Mouse (Mus musculus): ENCODE measurements around the gene Xkr7. TPM values are rescaled to one million over a fixed set of nuclear protein-coding genes. Genes with fewer than 3 reads are reported as not detected.

Xkr7 gene
- total RNA-seq (2015) (not detected in 2 replicates), total RNA-seq (2017) (not detected in 2 replicates)

DNA sequence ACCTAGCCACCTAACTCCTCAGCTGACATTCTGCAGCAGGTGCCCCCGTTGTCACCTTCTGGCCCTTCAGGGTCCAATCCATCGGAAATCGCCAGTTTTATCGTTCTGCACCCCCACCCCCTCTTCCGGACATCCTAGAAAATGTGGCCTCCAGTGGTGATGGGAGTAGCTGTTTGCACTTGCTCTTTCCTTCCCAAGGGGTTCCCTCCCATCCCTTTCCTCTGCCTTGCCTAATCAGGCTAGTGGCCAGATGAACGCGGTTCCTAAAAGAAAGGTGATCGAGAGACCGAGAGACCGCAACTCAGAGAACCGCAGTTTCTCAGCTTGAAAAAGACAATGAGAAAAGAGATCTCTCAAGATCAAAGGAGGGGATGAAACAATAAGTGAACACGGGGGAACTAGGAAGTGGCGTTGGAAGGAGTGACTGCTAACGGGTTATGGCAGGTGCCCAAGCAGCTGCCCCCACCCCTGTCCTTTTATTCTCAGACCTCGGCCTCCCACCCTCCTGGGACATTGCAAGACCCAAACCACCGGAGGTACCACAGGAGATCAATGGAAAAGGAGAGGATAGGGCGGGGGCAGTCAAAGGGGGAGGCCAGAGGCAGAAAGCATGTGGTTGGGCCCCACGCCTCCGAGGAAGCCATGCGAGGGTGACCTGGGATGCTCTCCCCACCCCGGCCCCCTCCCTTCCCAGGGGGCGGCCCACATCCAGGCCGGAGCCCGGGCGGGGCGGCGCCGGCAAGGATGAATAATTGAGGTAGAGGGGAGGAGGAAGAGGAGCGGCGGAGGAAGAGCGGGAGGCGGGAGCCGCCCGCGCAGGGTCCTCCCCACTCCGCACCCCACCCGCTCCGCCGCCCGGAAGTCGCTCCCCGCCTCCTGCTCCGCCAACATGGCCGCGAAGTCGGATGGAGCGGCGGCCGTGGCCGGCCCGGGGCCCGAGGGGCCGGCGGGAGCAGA is at the start of gene Xkr7:
Gene Xkr7, plus strand, starts transcription at position 727 of the 957 bp plus-strand sequence.
- no peak for ATAC-seq (replicated peaks; ENCODE audit: poor library complexity)

GRCm38 (mm10) chr2:152985582-152985981 is 46.1 kb upstream of the Xkr7 start:
- no peak for ATAC-seq (replicated peaks; ENCODE audit: poor library complexity)

DNA sequence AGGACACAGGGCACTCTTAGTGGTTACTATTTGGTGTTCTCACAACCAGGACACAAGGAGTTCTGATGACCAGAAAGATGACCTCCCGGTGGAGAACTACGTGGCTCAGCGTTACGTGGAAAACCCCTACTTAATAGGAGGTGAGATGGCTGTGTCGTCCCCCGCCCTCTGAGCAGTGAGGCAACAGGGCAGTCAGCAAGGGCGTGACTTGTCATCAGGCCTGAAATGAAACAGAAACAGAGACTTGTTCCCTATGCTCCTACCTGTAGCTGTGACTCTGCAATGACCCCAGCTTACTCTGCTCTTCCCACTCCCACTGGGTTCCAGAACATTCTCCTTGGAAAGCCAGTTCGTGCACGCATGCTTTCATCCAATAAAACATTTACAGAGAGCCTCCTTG is 40.1 kb upstream of the Xkr7 start:
- ATAC-seq (replicated peaks; ENCODE audit: poor library complexity): 0 out of 2 replicates have a peak, but pooled peaks have one; percentile 17

GRCm38 (mm10) chr2:152997046-152997445 is 34.6 kb upstream of the Xkr7 start:
- no peak for ATAC-seq (replicated peaks; ENCODE audit: poor library complexity)

GRCm38 (mm10) chr2:153002492-153003248 is 29.0 kb upstream of the Xkr7 start:
- ATAC-seq (replicated peaks; ENCODE audit: poor library complexity): peak; percentile 78

DNA sequence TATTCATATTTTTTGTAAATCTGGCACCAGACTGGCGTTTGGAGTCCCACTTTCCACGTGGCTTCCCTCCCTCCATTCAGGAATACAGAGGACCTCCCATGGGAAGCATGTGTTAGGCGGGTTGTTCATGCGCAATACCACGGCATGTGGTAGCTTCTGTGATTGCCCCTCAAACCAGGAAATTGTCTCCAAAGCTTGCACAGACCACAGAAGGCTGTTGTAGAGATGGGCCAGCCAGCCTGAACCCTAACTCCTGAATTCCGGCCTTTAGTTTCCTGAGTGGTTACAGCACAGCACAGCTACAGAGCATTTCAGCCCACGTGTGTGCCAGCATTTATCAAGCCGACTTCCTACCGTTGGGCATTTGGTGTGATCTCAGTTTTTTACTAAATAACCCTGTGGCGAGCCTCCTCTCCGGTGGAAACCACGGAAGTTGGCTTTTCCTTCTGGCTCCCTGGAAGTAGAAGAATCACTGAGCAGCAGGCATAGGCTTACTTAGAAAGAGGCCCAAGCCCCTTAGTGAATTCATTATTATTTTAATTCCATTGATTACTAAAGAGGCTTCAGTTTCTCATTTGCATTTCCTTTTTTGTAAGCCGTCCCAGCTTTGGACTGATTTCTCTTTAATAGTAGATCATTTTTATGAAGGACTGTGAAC is 27.8 kb upstream of the Xkr7 start:
- ATAC-seq (replicated peaks; ENCODE audit: poor library complexity): peak; percentile 71

GRCm38 (mm10) chr2:153005981-153006380 is 25.7 kb upstream of the Xkr7 start:
- ATAC-seq (replicated peaks; ENCODE audit: poor library complexity): no peak

GRCm38 (mm10) chr2:153009192-153009973 is 22.3 kb upstream of the Xkr7 start:
- ATAC-seq (replicated peaks; ENCODE audit: poor library complexity): no peak

GRCm38 (mm10) chr2:153013724-153014515 is 17.7 kb upstream of the Xkr7 start:
- ATAC-seq (replicated peaks; ENCODE audit: poor library complexity): no peak

GRCm38 (mm10) chr2:153014758-153015593 is 16.7 kb upstream of the Xkr7 start, which contains the start of gene Pdrg1:
Gene Pdrg1 (minus strand): TSS chr2:153015427.
- ATAC-seq (replicated peaks; ENCODE audit: poor library complexity): peak; percentile 97

GRCm38 (mm10) chr2:153015804-153016203 is 15.8 kb upstream of the Xkr7 start:
- ATAC-seq (replicated peaks; ENCODE audit: poor library complexity): no peak

GRCm38 (mm10) chr2:153016786-153017185 is 14.9 kb upstream of the Xkr7 start:
- no peak for ATAC-seq (replicated peaks; ENCODE audit: poor library complexity)

DNA sequence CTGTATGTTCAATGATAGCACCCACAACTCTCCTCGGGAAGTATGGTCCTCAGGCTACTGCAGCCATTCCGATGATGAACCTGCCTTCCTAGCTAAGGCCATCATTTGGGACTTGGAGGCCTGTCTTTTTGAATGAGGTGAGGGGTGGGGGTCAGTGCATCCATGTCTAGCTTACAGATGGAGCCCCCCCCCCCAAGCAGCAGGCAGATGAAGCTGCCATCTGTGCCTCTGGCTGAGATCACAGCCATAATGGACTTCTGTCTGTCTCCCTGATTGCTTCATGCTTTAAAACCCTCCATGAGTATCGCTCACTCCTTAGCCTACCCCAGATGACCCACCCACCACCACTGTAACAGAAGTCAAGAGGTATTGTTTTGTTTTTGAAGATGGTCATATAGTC is 12.3 kb upstream of the Xkr7 start:
- no peak for ATAC-seq (replicated peaks; ENCODE audit: poor library complexity)

GRCm38 (mm10) chr2:153021163-153021562 is 10.5 kb upstream of the Xkr7 start:
- peak; percentile 89 for ATAC-seq (replicated peaks; ENCODE audit: poor library complexity)

DNA sequence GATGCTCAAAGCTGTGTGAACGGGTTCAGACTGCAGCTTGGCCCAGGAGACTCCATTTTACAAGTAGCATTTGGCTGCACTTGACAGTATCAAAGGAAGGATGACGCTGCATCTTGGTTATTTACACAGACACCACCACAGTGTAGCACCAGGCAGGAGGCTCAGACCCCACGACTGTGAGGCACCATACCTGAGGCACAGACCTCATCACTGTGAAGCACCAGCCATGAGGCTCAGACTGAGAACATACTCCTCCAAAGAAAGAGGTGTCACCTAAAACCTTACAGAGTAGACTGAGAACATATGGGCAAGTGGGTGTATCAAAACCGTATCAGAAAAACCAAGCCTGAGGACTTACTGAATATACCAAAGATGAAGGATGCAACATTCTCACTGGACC is 8.8 kb upstream of the Xkr7 start:
- no peak for ATAC-seq (replicated peaks; ENCODE audit: poor library complexity)

DNA sequence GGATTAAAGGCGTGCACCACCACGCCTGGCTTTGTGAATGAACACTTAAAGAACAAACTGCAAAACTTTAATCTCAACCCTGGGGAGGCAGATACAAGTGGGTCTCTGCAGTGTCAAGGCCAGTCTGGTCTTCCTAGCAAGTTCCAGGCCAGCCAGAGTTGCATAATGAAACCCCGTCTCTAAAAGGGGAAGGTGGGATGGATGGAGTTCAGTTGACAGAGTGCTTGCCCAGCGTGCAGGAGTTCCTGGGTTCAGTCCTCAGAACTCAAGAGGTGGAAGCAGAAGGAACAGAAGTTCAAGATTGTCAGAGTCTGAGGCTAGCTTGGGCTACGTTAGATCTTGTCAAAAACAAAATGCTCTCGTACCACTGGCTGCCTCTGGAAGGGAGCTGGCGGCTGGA is 5.6 kb upstream of the Xkr7 start:
- peak; percentile 66 for ATAC-seq (replicated peaks; ENCODE audit: poor library complexity)

DNA sequence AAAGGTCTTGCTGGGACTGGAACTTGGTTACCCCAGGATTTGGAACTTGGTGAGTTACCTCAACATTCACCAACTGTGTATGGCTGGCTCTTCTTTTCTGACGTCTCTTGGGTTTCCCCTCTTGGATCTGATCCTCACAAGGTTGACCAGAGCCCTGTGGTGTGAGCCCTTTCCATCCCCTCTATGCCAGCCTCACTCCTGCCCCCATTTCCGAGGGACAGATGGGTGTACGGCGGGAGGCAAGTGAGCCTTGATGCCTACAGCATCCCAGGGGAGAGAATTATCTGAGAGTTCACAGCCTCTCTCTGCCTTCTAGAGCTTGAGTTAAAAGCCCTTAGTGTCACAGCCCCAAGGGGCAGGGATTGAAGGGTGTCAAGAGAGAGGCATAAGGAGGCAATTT is 4.2 kb upstream of the Xkr7 start:
- ATAC-seq (replicated peaks; ENCODE audit: poor library complexity): no peak

- no peak for ATAC-seq (replicated peaks; ENCODE audit: poor library complexity)
Measured at GRCm38 (mm10) chr2:153030422-153030821, 1.2 kb upstream of the Xkr7 start.
